Mouse (Mus musculus): ENCODE data around the gene Akap1.
A peak's percentile ranks its signal among the peaks of the same experiment; 100 is the strongest.

Gene Akap1

DNA sequence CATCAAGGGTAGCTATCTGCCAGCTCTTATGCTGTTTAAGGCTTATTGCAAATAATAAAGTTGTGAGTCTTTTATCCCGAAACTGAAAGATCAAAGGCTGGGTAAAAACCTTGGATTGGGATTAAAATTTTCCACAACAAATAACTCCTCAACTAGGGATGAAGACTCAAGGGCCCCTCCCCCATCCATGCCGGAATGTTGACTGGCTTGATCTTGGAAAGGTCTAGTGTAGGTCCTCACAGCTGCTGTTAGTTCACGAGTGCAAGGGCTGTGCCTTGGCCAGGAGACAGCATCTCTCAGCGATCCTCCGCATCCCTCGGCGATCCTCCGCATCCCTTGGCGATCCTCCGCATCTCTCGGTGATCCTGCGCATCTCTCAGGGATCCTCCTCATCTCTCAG is 13.6 kb upstream of the Akap1 start:
- DNase-seq (ENCODE audit: low read depth, low spot score), result no peak

DNA sequence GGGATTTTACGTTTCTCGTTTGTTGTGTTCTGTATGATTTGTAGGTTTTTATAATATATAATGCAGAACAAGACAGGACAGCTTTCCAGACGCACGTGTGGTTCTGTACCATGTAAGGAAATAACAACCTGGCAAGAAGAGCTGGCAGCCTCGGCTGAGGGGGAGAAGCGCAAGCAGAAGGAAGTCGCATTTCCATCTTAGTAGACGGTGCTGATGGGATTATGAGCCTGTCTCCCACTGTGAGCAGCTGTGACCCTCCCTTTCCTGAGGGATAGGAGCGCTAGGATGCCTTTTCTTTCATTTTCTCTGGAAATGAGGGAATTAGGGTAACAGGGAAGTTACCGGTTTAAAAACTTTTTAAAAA is 9.3 kb upstream of the Akap1 start:
- no peak for DNase-seq (ENCODE audit: low read depth, low spot score)

DNA sequence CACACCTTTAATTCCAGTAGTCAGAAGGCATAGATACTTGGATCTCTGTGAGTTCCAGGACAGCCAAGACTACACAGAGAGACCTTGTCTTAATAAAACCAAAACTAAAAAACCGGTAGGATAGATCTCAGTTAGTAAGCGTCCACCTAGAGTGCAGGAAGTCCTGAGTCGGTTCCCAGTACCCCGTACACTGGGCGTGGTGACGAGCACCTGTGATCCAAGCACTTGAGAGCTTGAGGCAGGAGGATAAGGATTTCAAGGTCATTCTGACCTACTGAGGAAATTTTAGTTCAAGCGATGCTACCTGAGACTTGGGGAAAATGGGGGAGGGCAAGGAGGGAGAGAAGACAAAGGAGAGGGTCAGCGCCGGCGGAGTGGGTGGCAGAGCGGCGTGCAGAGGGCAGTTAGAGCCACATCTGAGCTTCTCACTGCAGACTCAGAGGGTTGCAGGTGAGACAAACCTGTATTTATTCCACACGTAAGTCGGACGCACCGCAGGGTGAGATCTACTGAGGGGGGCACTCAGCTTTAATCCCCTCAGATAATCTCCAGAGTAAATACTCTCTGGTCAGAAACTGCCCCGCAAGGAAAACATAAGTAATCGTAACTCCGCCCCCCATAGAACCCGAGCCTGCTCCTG is 8.8 kb upstream of the Akap1 start:
- no peak for DNase-seq (ENCODE audit: low read depth, low spot score)

DNA sequence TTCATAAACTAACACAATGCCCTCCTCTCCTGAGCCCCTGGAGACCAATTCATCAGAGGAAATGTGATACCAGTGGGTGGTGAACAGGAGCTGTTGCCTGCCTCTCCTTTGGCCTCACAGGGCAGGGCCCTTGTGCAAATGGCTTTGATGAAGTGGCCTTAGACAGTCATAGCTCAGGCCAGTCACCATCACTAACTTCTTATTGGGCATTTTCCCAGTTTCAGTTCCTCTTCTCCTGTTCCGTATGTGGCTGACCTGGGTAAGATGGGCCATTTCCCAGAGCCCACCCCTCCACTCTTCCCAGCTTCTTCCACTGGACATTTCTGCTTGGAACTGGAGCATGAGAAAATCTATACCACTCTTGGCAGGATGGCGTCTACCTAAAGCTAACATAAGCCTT is 5.1 kb upstream of the Akap1 start:
- DNase-seq (ENCODE audit: low read depth, low spot score), result no peak

DNA sequence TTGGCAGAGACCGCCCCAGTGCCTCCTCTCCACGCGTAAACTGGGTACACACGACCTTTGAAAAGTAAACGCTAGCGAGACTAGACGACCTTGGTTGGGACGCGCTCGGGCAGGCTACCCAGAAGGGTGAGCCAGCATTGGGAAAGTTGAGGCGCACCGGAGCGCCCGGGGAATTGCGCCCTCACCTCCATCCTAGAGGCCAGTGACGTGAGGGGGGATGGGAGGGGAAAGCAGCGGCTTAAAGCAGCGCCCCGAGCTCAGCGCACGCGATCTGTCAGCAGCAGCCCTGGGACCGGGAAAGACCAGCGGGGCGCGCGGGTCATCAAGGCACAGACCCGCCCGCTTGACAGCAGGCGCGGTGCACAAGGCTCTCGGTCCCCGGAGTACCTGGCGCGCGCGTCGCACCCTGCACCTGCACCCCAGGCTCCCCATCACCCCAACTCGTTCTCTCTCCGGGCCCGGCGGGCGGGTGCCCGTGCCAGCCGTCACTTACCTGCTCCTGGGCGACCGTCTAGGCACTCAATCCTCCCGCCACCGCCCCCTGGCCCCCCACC is 405 bp downstream of the Akap1 start:
- DNase-seq (ENCODE audit: low read depth, low spot score), result peak; percentile 34

DNA sequence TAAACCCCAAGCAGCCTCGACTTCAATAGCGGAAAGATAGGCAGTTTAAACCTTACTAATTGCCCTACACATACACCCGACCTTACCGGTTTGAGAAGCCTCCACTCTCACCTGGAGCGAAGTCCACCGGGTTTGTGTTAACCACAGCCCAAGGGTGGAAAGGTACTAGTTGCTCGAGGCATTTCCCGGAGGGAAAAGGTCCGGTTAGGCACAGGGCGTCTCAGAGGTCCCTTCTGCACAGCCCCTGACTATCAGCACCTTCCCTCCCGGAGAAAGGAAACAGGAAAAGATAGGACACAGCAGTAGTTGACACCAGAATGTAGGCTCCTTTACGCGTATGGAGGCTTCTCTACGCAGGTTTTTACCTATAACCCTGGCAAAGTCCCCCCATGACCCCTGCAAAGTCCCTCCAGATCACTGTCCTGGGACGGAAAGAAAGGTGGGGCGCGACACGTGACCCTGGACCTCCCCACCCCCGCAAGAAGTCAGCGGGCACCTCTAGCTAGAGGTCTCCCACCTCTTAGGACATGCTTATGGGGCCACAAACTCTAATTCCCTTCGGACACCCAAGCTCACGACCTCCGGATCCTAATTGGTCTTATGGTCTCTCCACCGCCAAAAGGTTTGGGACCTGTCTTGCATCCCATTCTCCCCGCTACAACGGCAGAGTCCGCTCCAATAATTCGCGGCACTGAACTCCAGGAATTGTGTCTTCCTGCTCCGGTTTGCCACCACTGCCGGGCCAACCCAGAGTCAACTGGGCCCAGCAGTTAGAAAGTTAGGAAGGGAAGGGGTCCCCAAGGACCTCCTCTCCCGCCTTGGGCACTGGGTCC is 1.1 kb downstream of the Akap1 start:
- DNase-seq (ENCODE audit: low read depth, low spot score), result no peak

DNA sequence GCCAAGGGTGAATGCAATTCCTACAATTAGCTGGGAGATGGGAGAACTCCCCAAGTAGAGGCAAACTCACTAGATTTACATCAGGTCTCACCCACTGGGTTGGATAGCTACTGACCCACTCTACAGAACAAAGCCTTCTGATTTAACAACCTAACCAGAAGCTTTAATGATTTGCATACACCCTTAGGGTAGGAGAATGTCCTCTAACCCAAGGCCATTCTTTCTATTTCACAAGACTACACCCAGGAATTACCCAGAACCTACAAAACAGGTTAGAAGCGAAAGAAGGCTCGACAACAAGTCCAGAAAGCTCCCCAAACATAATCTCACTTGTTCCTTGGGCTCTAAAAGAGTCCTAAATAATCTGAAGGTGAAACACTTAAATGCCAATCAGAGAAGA is 2.0 kb downstream of the Akap1 start:
- no peak for DNase-seq (ENCODE audit: low read depth, low spot score)

DNA sequence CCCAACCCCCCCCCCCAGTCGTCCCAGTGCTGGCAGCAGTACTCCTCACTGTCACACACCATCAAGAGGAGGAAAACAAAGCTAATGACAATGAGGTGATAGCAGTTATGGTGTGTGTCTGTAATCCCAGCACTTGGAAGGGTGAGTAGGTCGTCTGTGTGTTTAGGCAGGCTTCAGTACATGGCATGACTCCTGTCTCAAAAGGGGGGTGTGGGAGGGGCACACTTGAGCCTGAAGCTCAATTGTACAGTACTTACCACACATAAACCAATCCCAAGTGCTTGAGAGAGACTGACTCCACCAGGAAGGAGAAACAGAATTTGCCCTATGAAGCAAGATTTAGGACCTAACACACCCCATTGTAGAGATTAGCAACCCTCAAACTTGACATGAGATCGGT is 3.3 kb downstream of the Akap1 start:
- DNase-seq (ENCODE audit: low read depth, low spot score), result no peak

DNA sequence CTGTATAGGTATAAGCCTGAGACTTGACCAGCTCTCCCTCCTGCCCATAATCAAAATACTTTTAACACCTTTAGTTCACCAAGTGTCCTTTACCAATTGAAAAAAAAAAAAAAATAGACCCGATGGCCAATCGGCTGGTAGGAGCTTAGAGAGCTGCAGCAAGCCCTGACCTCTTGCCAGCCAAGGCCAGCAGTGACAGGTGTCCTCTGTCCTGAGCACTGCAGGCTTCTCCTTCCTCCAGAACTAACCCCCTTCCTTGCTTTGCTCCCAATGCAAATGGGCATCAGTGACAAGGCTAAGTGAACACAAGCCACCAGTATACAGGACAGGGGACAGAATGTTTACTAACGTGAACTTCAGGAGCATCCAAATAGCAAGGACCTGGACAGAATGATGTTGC is 3.7 kb downstream of the Akap1 start:
- no peak for DNase-seq (ENCODE audit: low read depth, low spot score)

DNA sequence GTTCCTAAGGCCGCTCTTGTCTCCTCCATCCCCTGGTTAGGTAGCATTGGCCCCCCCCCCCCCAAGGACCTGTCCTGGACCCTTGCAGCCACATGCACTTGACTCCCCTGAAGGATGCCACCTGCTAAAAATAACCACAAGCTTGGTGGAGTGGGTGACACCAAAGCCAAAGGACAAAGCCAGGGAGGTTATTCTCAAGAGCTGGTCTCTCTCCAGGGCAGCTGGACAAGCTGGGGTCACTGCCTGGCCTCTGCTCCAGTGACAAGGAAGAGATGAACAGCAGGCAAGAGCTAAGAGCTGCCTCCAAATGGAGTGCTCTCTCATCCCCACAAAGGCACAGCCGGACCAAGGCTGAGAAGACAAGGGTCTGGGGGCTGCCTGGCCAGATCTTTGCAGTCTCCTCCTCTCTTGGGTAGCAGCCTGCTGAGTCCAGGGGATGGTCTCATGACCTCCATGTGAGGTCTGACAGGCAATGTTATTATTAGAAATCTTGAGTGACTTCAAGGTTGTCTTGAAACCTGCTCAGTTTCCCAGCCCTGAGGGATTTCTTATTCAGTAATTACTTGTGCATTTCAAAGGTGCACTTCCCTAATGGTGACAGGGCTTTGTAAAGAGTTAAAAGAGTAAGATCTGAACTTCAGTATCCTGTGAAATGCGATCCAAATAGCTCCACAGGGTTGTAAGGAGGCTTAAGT is 6.9 kb downstream of the Akap1 start:
- no peak for DNase-seq (ENCODE audit: low read depth, low spot score)

DNA sequence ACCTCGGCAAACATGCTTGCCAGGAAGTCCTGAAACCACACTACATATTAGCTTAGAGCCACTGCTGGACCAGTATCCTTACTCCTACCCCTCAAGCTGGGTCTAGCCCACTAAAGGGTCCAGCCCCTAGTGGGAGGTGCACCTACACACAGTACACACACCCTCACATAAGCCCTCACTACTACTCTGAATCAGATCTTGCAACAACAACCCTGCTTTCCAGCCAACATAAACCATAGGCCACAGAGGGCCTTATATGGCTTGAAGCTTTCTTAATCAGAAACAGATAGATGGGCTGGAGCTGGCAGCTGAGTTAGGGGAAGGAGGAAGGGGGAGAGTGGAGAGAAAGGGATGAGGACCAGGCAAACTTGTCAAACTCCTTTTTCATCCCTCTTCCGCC is 8.0 kb downstream of the Akap1 start:
- peak; percentile 42 for DNase-seq (ENCODE audit: low read depth, low spot score)

DNA sequence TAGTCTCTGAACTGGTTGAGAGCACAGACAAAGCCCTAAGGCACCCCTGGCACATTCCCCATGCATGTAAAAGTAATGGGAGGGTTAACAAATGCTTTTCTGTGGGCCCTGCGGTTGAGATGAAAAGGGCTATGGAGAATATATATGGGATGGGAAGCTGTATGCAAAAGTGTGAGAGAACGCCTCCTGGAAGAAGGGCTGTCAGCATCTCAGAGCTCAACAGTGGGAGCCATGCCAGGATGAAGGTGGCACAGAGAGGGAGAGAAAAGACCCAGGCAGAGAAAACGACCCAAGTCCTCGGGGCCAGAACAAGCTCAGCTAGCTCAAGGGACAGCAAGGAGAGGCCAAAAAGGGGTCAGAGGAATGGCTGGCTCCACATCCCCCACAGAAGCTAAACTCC is 8.6 kb downstream of the Akap1 start:
- no peak for DNase-seq (ENCODE audit: low read depth, low spot score)

DNA sequence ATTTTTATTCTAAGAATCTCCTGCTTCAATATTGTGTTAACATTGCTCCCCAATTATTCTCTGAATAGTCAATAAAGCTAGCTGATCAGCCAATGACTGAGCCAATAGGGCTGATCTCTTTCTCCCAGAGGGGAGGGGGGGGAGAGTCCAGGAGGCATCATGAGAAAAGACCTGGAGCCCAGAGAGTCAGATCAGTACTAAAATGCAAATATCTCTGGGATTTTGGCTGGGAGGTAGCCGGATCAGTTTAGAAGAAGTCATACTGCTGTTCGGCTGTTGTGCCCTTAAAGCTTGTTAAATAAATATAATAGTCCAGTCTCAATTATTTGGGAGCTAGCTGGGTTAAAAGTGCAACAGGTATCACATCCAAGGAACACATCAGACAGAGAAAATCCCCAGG is 10.8 kb downstream of the Akap1 start:
- no peak for DNase-seq (ENCODE audit: low read depth, low spot score)

DNA sequence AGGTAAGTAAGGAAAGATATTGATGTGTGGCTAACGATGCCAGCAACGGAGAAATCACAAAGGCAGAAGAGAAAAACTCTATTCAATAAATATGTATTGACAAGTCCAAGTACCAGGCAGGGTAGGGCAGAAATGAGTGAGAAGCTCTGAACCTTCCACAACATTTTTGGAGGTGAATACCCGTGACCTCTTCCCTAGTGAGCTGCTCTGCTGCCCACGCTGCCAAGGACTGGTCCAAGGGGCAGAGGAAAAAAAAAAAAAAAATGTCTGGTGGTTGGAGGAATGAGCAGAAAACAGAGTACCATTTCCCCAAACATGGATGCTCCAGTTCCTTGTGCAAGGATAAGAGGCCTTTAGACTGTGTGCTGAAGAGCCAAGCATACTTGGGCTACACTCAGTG is 11.6 kb downstream of the Akap1 start:
- no peak for DNase-seq (ENCODE audit: low read depth, low spot score)

DNA sequence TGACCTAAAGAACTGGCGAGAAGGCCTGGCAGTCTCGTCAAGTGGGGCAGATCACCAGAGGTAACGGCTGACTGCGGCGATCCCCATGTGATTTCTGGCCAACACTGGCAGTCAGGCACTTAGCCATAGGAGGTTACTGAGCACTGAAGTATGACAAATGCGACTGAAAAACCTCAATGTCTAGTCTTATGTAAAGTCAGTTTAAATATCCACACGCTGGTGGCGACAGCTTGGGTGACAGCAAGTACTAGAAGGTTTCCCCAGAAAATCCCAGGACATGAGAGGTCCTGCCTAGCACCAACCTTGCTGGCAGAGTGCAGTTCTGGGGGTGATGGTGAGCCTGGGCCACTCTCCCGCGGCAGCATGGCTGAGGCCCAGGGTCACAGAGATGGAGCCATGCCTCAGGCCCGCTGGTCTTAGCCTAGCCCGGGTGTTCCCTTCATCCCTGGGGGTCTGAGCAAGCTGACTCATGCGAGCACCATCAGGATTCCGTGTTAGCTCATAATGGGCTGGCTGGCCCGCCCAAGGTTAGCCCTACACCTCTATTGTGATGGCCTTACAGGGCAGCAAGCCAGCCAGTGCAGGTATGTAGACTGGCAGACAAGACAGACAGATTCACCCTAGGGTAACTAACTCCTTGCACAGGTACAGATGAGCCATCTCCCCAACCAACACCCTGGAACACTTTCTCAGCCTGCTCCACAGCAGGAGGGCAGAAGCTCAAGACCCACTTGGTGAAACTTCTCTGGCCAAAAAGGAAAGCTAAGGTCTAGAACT is 13.1 kb downstream of the Akap1 start:
- DNase-seq (ENCODE audit: low read depth, low spot score), result no peak

DNA sequence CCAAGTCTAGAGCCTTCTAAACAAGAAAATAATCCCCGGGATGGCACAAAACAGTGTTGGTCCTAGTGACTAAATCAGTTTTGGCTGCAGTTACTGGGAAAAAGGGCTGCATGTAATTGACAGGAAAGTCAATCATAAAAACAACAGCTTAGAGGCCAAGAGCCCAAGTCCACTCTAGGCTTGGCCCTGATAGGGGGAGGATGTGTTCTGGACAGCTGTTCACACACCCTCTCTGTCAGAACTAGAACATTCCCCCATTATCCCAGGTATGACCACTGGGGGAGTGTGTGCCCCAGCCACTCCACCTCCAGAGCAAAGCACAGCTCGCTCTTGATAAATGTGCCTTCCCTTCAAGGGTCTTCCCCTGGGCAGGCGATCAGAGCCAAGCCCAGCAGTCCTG is 14.7 kb downstream of the Akap1 start:
- no peak for DNase-seq (ENCODE audit: low read depth, low spot score)

DNA sequence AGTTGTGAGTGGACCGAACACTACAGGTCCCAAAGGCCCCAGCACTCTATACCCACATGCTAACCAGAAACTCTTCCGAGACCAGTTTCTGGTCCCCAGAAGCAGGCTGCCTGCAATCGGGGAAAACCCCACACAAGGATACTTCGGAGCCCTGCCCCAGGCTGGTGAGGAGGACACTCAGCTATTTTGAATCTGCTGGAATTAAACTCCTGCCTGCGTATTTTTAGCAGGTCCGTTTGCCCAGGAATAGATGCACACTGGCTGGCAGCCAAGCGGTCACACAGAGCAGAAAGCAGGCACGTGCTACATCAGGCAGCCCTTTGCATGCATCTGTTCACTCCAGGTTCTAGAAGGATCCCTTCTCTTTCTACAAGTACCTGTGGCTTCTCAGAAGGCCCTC is 15.1 kb downstream of the Akap1 start:
- DNase-seq (ENCODE audit: low read depth, low spot score), result no peak

DNA sequence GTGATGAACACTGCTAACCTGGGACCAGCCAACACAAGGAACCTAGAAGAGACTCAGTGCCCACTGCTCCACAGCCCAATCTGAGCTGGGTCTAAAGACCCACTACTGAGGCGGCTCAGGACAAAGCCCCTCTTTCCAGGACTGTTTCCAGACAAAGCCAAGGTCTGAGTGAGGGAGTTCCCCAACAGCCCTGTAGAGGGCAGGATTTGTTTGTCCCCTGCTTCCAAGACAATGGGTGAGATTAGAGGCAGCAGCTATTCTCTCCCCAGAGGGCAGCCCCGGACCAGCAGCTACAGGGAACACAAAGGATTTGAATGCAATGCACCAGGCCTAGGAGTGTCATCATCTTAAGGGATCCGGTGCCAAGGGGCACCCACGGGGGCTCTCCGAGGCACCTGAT is 15.8 kb downstream of the Akap1 start:
- DNase-seq (ENCODE audit: low read depth, low spot score), result peak; percentile 67

DNA sequence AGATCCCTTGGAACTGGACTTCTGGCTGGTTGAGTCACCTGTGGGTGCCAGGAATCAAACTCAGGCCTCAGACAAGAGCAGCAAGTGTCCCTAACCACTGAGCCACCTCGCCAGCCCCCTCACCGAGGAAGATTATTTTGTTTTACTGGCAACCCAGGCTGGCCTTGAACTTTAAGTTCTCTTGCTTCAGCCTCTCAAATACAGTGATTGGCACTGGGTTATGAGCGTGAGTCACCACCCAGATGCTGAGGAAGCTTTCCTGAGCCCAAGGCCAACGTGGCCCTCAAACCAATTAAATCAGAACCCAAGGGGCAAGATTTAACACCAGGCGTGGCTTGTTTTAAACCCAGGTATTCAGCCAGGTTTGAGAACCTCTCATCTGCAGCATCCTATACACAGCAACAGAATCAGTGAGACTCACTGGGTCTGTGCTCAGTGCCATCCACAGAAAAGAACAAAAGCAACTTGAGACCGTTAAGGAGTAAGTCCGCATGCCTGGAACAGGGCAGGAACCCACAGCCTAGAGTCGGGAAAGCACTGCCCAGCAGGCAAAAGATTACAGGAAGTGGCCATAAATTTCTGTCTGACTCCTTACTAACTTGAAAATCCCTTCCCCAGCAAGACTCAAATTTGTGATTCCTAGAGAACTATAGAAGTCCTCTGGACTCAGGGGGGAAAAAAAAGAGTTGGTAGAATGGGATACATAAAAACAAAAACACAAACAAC is 16.9 kb downstream of the Akap1 start:
- no peak for DNase-seq (ENCODE audit: low read depth, low spot score)

DNA sequence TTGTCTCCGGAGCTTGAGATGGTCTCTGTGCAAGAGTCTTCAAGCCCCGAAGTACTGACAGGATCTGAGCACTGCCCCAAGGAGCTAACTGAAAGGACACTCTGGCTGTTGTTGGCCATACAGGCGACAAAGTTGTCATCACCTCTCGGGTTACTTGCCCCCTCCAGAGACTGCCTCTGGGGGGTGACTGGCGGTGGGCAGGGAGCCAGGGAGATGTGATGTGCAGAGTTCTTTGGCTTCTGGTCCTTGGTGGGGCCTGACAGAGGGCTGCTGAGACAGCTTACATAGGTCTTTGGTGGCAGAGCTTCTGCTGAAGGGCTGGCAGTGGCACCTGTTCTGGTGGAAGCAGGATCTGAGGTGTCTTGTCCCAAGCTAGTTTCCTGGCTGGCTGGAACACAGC is 20.0 kb downstream of the Akap1 start:
- no peak for DNase-seq (ENCODE audit: low read depth, low spot score)

DNA sequence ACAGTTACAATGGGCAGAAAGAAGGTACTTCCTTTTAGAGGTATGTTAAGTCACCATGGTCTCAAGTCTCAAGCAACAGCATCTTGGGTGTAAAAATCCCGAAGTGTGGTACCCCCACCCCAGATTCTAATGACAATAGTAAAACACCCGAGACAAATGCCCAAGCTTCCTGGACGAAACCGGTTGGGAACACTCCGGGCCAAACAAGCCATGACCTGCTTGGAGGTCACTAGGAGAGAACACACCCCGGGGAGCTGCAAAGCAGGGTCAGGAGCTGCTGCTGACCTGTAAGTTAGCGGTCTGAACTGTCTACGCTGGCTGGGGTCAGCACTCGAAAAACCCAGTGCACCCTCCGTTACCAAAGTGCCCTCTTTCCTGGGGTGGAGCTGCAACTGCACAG is 21.1 kb downstream of the Akap1 start:
- DNase-seq (ENCODE audit: low read depth, low spot score), result no peak
